Mouse (Mus musculus): ENCODE measurements around the gene Olfr620. TPM values are rescaled to one million over a fixed set of nuclear protein-coding genes. Genes with fewer than 3 reads are reported as not detected.

Gene Olfr620
- polyA plus RNA-seq, 1 experiment: not detected

DNA sequence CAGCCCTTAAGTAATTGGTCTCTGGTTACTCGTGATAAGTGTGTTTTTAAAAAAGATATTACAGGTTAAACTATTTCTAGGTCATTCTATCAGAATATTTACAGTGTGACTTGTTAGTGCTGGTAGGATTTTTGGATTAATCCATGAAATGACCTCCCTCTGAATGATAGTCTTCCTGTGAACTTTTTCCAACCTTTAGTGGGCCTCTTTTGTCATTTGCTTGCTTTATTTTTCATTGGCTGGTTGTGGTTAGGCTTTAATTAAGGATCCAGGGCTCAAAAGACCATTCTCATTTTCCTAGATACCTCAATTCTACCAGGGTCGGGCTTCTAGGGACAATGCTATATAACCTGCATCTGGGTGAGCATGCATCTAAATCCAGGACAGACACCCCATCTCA lies 22.5 kb downstream of the Olfr620 start, which contains the start of gene Olfr618:
Olfr618 (plus strand) TSS at position 301 of the 400 bp plus-strand sequence.
- no peak within 1 kb of the TSS for H3K27ac ChIP-seq (ENCODE audit: insufficient read depth, low read length)
- TF ChIP-seq CTCF (IDR thresholded peaks at IDR 0.05; ENCODE audit: low read depth, low read length) (no peak), EP300 (IDR thresholded peaks at IDR 0.05; ENCODE audit: insufficient read depth, low read depth, low read length) (no peak), POLR2A (IDR thresholded peaks at IDR 0.05; ENCODE audit: insufficient read depth, low read length) (no peak)
- H3K36me3 ChIP-seq (ENCODE audit: control insufficient read depth, insufficient read depth, low read length, poor library complexity, severe bottlenecking): no peaks in the 10 kb centered on the region
- no peak within 1 kb of the TSS for H3K9ac ChIP-seq (ENCODE audit: low read depth, poor library complexity, severe bottlenecking)
- no peak within 1 kb of the TSS for H3K4me3 ChIP-seq (ENCODE audit: low read depth, low read length)
- no peaks in the 10 kb centered on the region for H3K4me1 ChIP-seq (ENCODE audit: control insufficient read depth, insufficient read depth, low read length)
- H3K27me3 ChIP-seq (ENCODE audit: control insufficient read depth, insufficient read depth, low read length, poor library complexity, severe bottlenecking): no peaks in the 10 kb centered on the region
- no peaks in the 10 kb centered on the region for H3K9me3 ChIP-seq (replicated peaks; ENCODE audit: control insufficient read depth, insufficient read depth, low read length, poor library complexity, severe bottlenecking)

DNA sequence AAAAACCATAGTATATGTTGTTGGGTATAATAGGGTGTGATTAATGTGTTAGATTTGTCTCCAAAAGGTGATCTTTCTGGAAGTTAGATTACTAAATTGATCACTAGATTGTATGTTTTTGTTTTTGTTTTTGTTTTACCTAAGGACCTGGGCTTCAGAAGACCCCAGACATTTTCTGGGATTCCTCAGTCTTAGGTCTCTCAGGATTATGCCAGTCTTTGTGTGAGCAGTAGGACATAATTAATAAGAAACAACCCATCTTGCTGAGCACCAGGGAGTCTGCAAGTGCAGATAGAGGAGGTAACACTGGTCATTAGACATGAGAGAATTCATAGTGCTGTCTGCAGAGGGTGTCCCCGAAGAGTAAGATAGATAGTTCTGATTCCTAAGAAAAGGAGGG lies 39.6 kb downstream of the Olfr620 start, which contains the start of gene Olfr617:
Olfr617 (plus strand) TSS at position 301 of the 400 bp plus-strand sequence.
- Histone ChIP-seq H3K4me3 (ENCODE audit: low read depth, low read length) (no peak within 1 kb of the TSS), H3K9me3 (replicated peaks; ENCODE audit: control insufficient read depth, insufficient read depth, low read length, poor library complexity, severe bottlenecking) (no peaks in the 10 kb centered on the region), H3K9ac (ENCODE audit: low read depth, poor library complexity, severe bottlenecking) (no peak within 1 kb of the TSS), H3K27ac (ENCODE audit: insufficient read depth, low read length) (no peak within 1 kb of the TSS), H3K27me3 (ENCODE audit: control insufficient read depth, insufficient read depth, low read length, poor library complexity, severe bottlenecking) (no peaks in the 10 kb centered on the region), H3K36me3 (ENCODE audit: control insufficient read depth, insufficient read depth, low read length, poor library complexity, severe bottlenecking) (no peaks in the 10 kb centered on the region), H3K4me1 (ENCODE audit: control insufficient read depth, insufficient read depth, low read length) (no peaks in the 10 kb centered on the region)
- TF ChIP-seq POLR2A (IDR thresholded peaks at IDR 0.05; ENCODE audit: insufficient read depth, low read length) (no peak), CTCF (IDR thresholded peaks at IDR 0.05; ENCODE audit: low read depth, low read length) (no peak), EP300 (IDR thresholded peaks at IDR 0.05; ENCODE audit: insufficient read depth, low read depth, low read length) (no peak)

- TF ChIP-seq POLR2A (IDR thresholded peaks at IDR 0.05; ENCODE audit: insufficient read depth, low read length): no peak
- TF ChIP-seq EP300 (IDR thresholded peaks at IDR 0.05; ENCODE audit: insufficient read depth, low read depth, low read length): no peak
- TF ChIP-seq CTCF (IDR thresholded peaks at IDR 0.05; ENCODE audit: low read depth, low read length): no peak
- Histone ChIP-seq H3K36me3 (ENCODE audit: control insufficient read depth, insufficient read depth, low read length, poor library complexity, severe bottlenecking) (no peaks in the 10 kb centered on the region), H3K27ac (ENCODE audit: insufficient read depth, low read length) (no peak within 1 kb of the TSS), H3K27me3 (ENCODE audit: control insufficient read depth, insufficient read depth, low read length, poor library complexity, severe bottlenecking) (no peaks in the 10 kb centered on the region), H3K4me3 (ENCODE audit: low read depth, low read length) (no peak within 1 kb of the TSS), H3K9ac (ENCODE audit: low read depth, poor library complexity, severe bottlenecking) (no peak within 1 kb of the TSS), H3K9me3 (replicated peaks; ENCODE audit: control insufficient read depth, insufficient read depth, low read length, poor library complexity, severe bottlenecking) (no peaks in the 10 kb centered on the region), H3K4me1 (ENCODE audit: control insufficient read depth, insufficient read depth, low read length) (no peaks in the 10 kb centered on the region)
Measured at GRCm38 (mm10) chr7:103569043-103569442, 43.3 kb downstream of the Olfr620 start, which contains the start of gene Olfr616. TSS of gene Olfr616 (minus strand) at chr7:103569143.

GRCm38 (mm10) chr7:103555779-103556178 lies 56.6 kb downstream of the Olfr620 start, which contains the start of gene Olfr615:
TSS of gene Olfr615 (plus strand) at chr7:103556079.
- Histone ChIP-seq H3K4me3 (ENCODE audit: low read depth, low read length) (no peak within 1 kb of the TSS), H3K9me3 (replicated peaks; ENCODE audit: control insufficient read depth, insufficient read depth, low read length, poor library complexity, severe bottlenecking) (no peaks in the 10 kb centered on the region), H3K27me3 (ENCODE audit: control insufficient read depth, insufficient read depth, low read length, poor library complexity, severe bottlenecking) (no peaks in the 10 kb centered on the region), H3K36me3 (ENCODE audit: control insufficient read depth, insufficient read depth, low read length, poor library complexity, severe bottlenecking) (no peaks in the 10 kb centered on the region), H3K27ac (ENCODE audit: insufficient read depth, low read length) (no peak within 1 kb of the TSS), H3K4me1 (ENCODE audit: control insufficient read depth, insufficient read depth, low read length) (no peaks in the 10 kb centered on the region), H3K9ac (ENCODE audit: low read depth, poor library complexity, severe bottlenecking) (no peak within 1 kb of the TSS)
- TF ChIP-seq POLR2A (IDR thresholded peaks at IDR 0.05; ENCODE audit: insufficient read depth, low read length) (no peak), CTCF (IDR thresholded peaks at IDR 0.05; ENCODE audit: low read depth, low read length) (no peak), EP300 (IDR thresholded peaks at IDR 0.05; ENCODE audit: insufficient read depth, low read depth, low read length) (no peak)

Other genes starting within 250 kb of the Olfr620 start
- not detected in 2 replicates for gene Olfr601, start 249.9 kb downstream of the Olfr620 start, polyA plus RNA-seq (2011; ENCODE audit: insufficient read depth, insufficient read length, low read depth, missing spikeins)
- not detected in 2 replicates for gene Olfr603, start 226.4 kb downstream of the Olfr620 start, polyA plus RNA-seq (2011; ENCODE audit: insufficient read depth, insufficient read length, low read depth, missing spikeins)
- not detected in 2 replicates for gene Usp17lc, start 197.5 kb downstream of the Olfr620 start, polyA plus RNA-seq (2011; ENCODE audit: insufficient read depth, insufficient read length, low read depth, missing spikeins)
- not detected in 2 replicates for gene Olfr605, start 167.1 kb downstream of the Olfr620 start, polyA plus RNA-seq (2011; ENCODE audit: insufficient read depth, insufficient read length, low read depth, missing spikeins)
- gene Olfr606, start 163.5 kb downstream of the Olfr620 start, polyA plus RNA-seq (2011; ENCODE audit: insufficient read depth, insufficient read length, low read depth, missing spikeins): not detected in 2 replicates
- 0.13 TPM in 1 of 2 replicates, not detected in the other for gene Olfr607, start 148.4 kb downstream of the Olfr620 start, polyA plus RNA-seq (2011; ENCODE audit: insufficient read depth, insufficient read length, low read depth, missing spikeins)
- not detected in 2 replicates for gene Olfr608, start 142.7 kb downstream of the Olfr620 start, polyA plus RNA-seq (2011; ENCODE audit: insufficient read depth, insufficient read length, low read depth, missing spikeins)
- not detected in 2 replicates for gene Olfr609, start 114.5 kb downstream of the Olfr620 start, polyA plus RNA-seq (2011; ENCODE audit: insufficient read depth, insufficient read length, low read depth, missing spikeins)
- gene Olfr610, start 100.4 kb downstream of the Olfr620 start, polyA plus RNA-seq (2011; ENCODE audit: insufficient read depth, insufficient read length, low read depth, missing spikeins): not detected in 2 replicates
- gene Olfr611, start 91.7 kb downstream of the Olfr620 start, polyA plus RNA-seq (2011; ENCODE audit: insufficient read depth, insufficient read length, low read depth, missing spikeins): not detected in 2 replicates
- not detected in 2 replicates for gene Olfr612, start 69.8 kb downstream of the Olfr620 start, polyA plus RNA-seq (2011; ENCODE audit: insufficient read depth, insufficient read length, low read depth, missing spikeins)
- gene Olfr613, start 64.5 kb downstream of the Olfr620 start, polyA plus RNA-seq (2011; ENCODE audit: insufficient read depth, insufficient read length, low read depth, missing spikeins): not detected in 2 replicates
- not detected in 2 replicates for gene Olfr615, start 56.5 kb downstream of the Olfr620 start, polyA plus RNA-seq (2011; ENCODE audit: insufficient read depth, insufficient read length, low read depth, missing spikeins)
- not detected in 2 replicates for gene Olfr616, start 43.4 kb downstream of the Olfr620 start, polyA plus RNA-seq (2011; ENCODE audit: insufficient read depth, insufficient read length, low read depth, missing spikeins)
- gene Olfr617, start 39.5 kb downstream of the Olfr620 start, polyA plus RNA-seq (2011; ENCODE audit: insufficient read depth, insufficient read length, low read depth, missing spikeins): not detected in 2 replicates
- not detected in 2 replicates for gene Olfr618, start 22.4 kb downstream of the Olfr620 start, polyA plus RNA-seq (2011; ENCODE audit: insufficient read depth, insufficient read length, low read depth, missing spikeins)
- gene Olfr619, start 12.0 kb downstream of the Olfr620 start, polyA plus RNA-seq (2011; ENCODE audit: insufficient read depth, insufficient read length, low read depth, missing spikeins): not detected in 2 replicates
- not detected in 2 replicates for gene Olfr622, start 30.2 kb upstream of the Olfr620 start, polyA plus RNA-seq (2011; ENCODE audit: insufficient read depth, insufficient read length, low read depth, missing spikeins)
- not detected in 2 replicates for gene Olfr623, start 51.2 kb upstream of the Olfr620 start, polyA plus RNA-seq (2011; ENCODE audit: insufficient read depth, insufficient read length, low read depth, missing spikeins)
- 0.13 TPM in 1 of 2 replicates, not detected in the other for gene Olfr624, start 58.7 kb upstream of the Olfr620 start, polyA plus RNA-seq (2011; ENCODE audit: insufficient read depth, insufficient read length, low read depth, missing spikeins)
- not detected in 2 replicates for gene Olfr625-ps1, start 70.2 kb upstream of the Olfr620 start, polyA plus RNA-seq (2011; ENCODE audit: insufficient read depth, insufficient read length, low read depth, missing spikeins)
- 0.16 TPM in 1 of 2 replicates, not detected in the other for gene Olfr243, start 102.1 kb upstream of the Olfr620 start, polyA plus RNA-seq (2011; ENCODE audit: insufficient read depth, insufficient read length, low read depth, missing spikeins)
- gene Olfr628, start 117.8 kb upstream of the Olfr620 start, polyA plus RNA-seq (2011; ENCODE audit: insufficient read depth, insufficient read length, low read depth, missing spikeins): not detected in 2 replicates
- not detected in 2 replicates for gene Olfr629, start 132.4 kb upstream of the Olfr620 start, polyA plus RNA-seq (2011; ENCODE audit: insufficient read depth, insufficient read length, low read depth, missing spikeins)
- gene Olfr630, start 144.8 kb upstream of the Olfr620 start, polyA plus RNA-seq (2011; ENCODE audit: insufficient read depth, insufficient read length, low read depth, missing spikeins): not detected in 2 replicates
- not detected in 2 replicates for gene Olfr69, start 159.1 kb upstream of the Olfr620 start, polyA plus RNA-seq (2011; ENCODE audit: insufficient read depth, insufficient read length, low read depth, missing spikeins)
- not detected in 2 replicates for gene Olfr68, start 167.2 kb upstream of the Olfr620 start, polyA plus RNA-seq (2011; ENCODE audit: insufficient read depth, insufficient read length, low read depth, missing spikeins)
- gene Olfr67, start 179.3 kb upstream of the Olfr620 start, polyA plus RNA-seq (2011; ENCODE audit: insufficient read depth, insufficient read length, low read depth, missing spikeins): not detected in 2 replicates
- gene Hbb-bt, start 201.5 kb upstream of the Olfr620 start, polyA plus RNA-seq (2011; ENCODE audit: insufficient read depth, insufficient read length, low read depth, missing spikeins): 1.2 and 2.2 TPM in 2 replicates
- gene Hbb-bs, start 215.6 kb upstream of the Olfr620 start, polyA plus RNA-seq (2011; ENCODE audit: insufficient read depth, insufficient read length, low read depth, missing spikeins): 3.5 TPM in 1 of 2 replicates, not detected in the other
- gene Hbb-bh2, start 228.0 kb upstream of the Olfr620 start, polyA plus RNA-seq (2011; ENCODE audit: insufficient read depth, insufficient read length, low read depth, missing spikeins): not detected in 2 replicates
- gene Hbb-bh1, start 230.6 kb upstream of the Olfr620 start, polyA plus RNA-seq (2011; ENCODE audit: insufficient read depth, insufficient read length, low read depth, missing spikeins): not detected in 2 replicates
- gene Hbb-y, start 240.7 kb upstream of the Olfr620 start, polyA plus RNA-seq (2011; ENCODE audit: insufficient read depth, insufficient read length, low read depth, missing spikeins): 1.4 TPM in 1 of 2 replicates, not detected in the other

All from ES-Bruce4 (cell line).